Comparison of ENCODE assay signal across 18 mouse cellular contexts in genomic region chr17:79305644-79306043, GRCm38 (mm10). TPM values are rescaled to one million over a fixed set of nuclear protein-coding genes. Genes with fewer than 3 reads are reported as not detected.
DNase-seq lines count a peak whose midpoint lies in the region; ATAC-seq lines count a peak whose summit lies in the region.
"Had no signal": no experiment of that assay in that cellular context is flagged by ENCODE, and none has a peak within 500 bp of the region (broad histone marks: within the 10 kb centered on the region; RNA-seq: fewer than 3 reads in every experiment).

No protein-coding gene starts in this region.

- H3K27me3 ChIP-seq in embryonic facial prominence, embryonic 13.5 days: no peaks in the 10 kb centered on the region
- H3K27me3 ChIP-seq in limb, embryonic 15.5 days: no peaks in the 10 kb centered on the region
- H3K27me3 ChIP-seq in heart, embryonic 11.5 days (ENCODE audit: control insufficient read depth, insufficient read depth, low read length): no peaks in the 10 kb centered on the region
- H3K27me3 ChIP-seq: forebrain, embryonic 15.5 days; liver, embryonic 15.5 days; midbrain, embryonic 13.5 days had no signal

- H3K36me3 ChIP-seq in embryonic facial prominence, embryonic 13.5 days: no peaks in the 10 kb centered on the region
- H3K36me3 ChIP-seq in limb, embryonic 15.5 days: no peaks in the 10 kb centered on the region
- no peaks in the 10 kb centered on the region for H3K36me3 ChIP-seq in heart, embryonic 11.5 days (ENCODE audit: control insufficient read depth, insufficient read depth, low read length)
- H3K36me3 ChIP-seq: forebrain, embryonic 15.5 days; liver, embryonic 15.5 days; midbrain, embryonic 13.5 days had no signal

- no peak overlapping the region for H3K4me3 ChIP-seq in embryonic facial prominence, embryonic 13.5 days
- no peak overlapping the region for H3K4me3 ChIP-seq in limb, embryonic 15.5 days
- no peak overlapping the region for H3K4me3 ChIP-seq in heart, embryonic 11.5 days (ENCODE audit: low read depth, low read length)
- H3K4me3 ChIP-seq: erythroblast, embryonic 14.5 days; forebrain, embryonic 15.5 days; gastrocnemius, adult 2 months; heart, adult 2 months; liver, embryonic 15.5 days; midbrain, embryonic 13.5 days had no signal

- no peak overlapping the region for H3K4me2 ChIP-seq in embryonic facial prominence, embryonic 13.5 days
- H3K4me2 ChIP-seq in limb, embryonic 15.5 days: no peak overlapping the region
- no peak overlapping the region for H3K4me2 ChIP-seq in heart, embryonic 11.5 days
- H3K4me2 ChIP-seq: forebrain, embryonic 15.5 days; liver, embryonic 15.5 days; midbrain, embryonic 13.5 days had no signal

- H3K9me3 ChIP-seq in embryonic facial prominence, embryonic 13.5 days: no peaks in the 10 kb centered on the region
- no peaks in the 10 kb centered on the region for H3K9me3 ChIP-seq in limb, embryonic 15.5 days
- no peaks in the 10 kb centered on the region for H3K9me3 ChIP-seq in heart, embryonic 11.5 days (replicated peaks; ENCODE audit: control insufficient read depth, low read length)
- H3K9me3 ChIP-seq: forebrain, embryonic 15.5 days; liver, embryonic 15.5 days; midbrain, embryonic 13.5 days had no signal

- H3K4me1 ChIP-seq in embryonic facial prominence, embryonic 13.5 days: peaks cover 7% of the 10 kb centered on the region
- H3K4me1 ChIP-seq in limb, embryonic 15.5 days: peaks cover 7% of the 10 kb centered on the region; the same call in 1 of the 2 replicates
- no peaks in the 10 kb centered on the region for H3K4me1 ChIP-seq in heart, embryonic 11.5 days (ENCODE audit: control insufficient read depth, insufficient read depth, low read length)
- H3K4me1 ChIP-seq: forebrain, embryonic 15.5 days; liver, embryonic 15.5 days; midbrain, embryonic 13.5 days had no signal

- no peak for DNase-seq in frontal cortex, postnatal 25 days (ENCODE audit: low spot score in 2 of 2)
- peak; percentile 23 to 36 for DNase-seq in layer of hippocampus, postnatal 10 days (ENCODE audit: low spot score in 2 of 2)
- DNase-seq in layer of hippocampus, adult 8-10 months (ENCODE audit: low spot score in 2 of 2): no peak
- DNase-seq: gastrocnemius, adult 2 months; heart, adult 2 months; kidney, adult 18-20 months; kidney, postnatal 36 days; retina, postnatal 1 day; thymus, postnatal 4 days had no signal

- no peak overlapping the region for H3K9ac ChIP-seq in embryonic facial prominence, embryonic 13.5 days
- H3K9ac ChIP-seq in limb, embryonic 15.5 days: no peak overlapping the region
- H3K9ac ChIP-seq in heart, embryonic 11.5 days (ENCODE audit: low read depth, low read length): no peak overlapping the region
- H3K9ac ChIP-seq: forebrain, embryonic 15.5 days; liver, embryonic 15.5 days; midbrain, embryonic 13.5 days had no signal

- ATAC-seq in frontal cortex, adult (ENCODE audit: low TSS enrichment): 0 out of 2 replicates have a peak, but pooled peaks have one; percentile 56
- no peak for ATAC-seq in embryonic facial prominence, embryonic 13.5 days (ENCODE audit: insufficient number of reproducible peaks, insufficient read depth, low FRiP score, low TSS enrichment, low read depth)
- ATAC-seq in limb, embryonic 15.5 days (ENCODE audit: insufficient number of reproducible peaks, low FRiP score, low TSS enrichment, low read depth): no peak
- ATAC-seq in heart, embryonic 11.5 days (replicated peaks; ENCODE audit: insufficient number of reproducible peaks, low FRiP score, low TSS enrichment): no peak
- ATAC-seq: forebrain, embryonic 15.5 days; lung, postnatal 0 days; midbrain, embryonic 13.5 days had no signal

- H3K27ac ChIP-seq in embryonic facial prominence, embryonic 13.5 days: peak overlapping the region; percentile 80
- H3K27ac ChIP-seq in limb, embryonic 15.5 days: peak overlapping the region; percentile 69
- H3K27ac ChIP-seq in heart, embryonic 11.5 days (ENCODE audit: low read depth, low read length): no peak overlapping the region
- H3K27ac ChIP-seq: forebrain, embryonic 15.5 days; gastrocnemius, adult 2 months; heart, adult 2 months; liver, embryonic 15.5 days; midbrain, embryonic 13.5 days had no signal

- 70% methylated on average over 7 of the region's 7 CpGs for WGBS in embryonic facial prominence, embryonic 13.5 days
- WGBS in limb, embryonic 15.5 days: 64% methylated on average over 7 of the region's 7 CpGs
- 85% methylated on average over 7 of the region's 7 CpGs for WGBS in heart, embryonic 11.5 days (ENCODE audit: insufficient replicate concordance)

RNA-seq across cellular contexts. Expression of gene Cdc42ep3, which starts 49.2 kb away (rescaled TPM):
- total RNA-seq in layer of hippocampus, postnatal 10 days (2021): 10 to 100 TPM; 13.7 to 16.4 TPM
- 1 to 10 TPM; 4.4 to 7.6 (median 6.6) TPM for total RNA-seq in layer of hippocampus, adult 8-10 months (2022)
- 61.4 and 67.9 TPM in 2 replicates for polyA plus RNA-seq in embryonic facial prominence, embryonic 13.5 days (2015; fragmentation: Nextera tagmentation; extraction: Ambion mirVana)
- 72.6 and 77.5 TPM in 2 replicates for polyA plus RNA-seq in limb, embryonic 15.5 days (2015; fragmentation: Nextera tagmentation; extraction: Ambion mirVana)
- 35.0 and 36.0 TPM in 2 replicates for polyA plus RNA-seq in heart, embryonic 11.5 days (2014; fragmentation: Nextera tagmentation; extraction: Ambion mirVana)

Comparison
In these comparisons a context has a peak if more than half of its experiments do, and no peak if none do; other contexts are left out.
1. DNase-seq: peak in layer of hippocampus, postnatal 10 days (2 of 2); none in frontal cortex, postnatal 25 days (0 of 2) and layer of hippocampus, adult 8-10 months (0 of 2).